Mouse (Mus musculus): ENCODE results near the gene Sp1. TPM values are rescaled to one million over a fixed set of nuclear protein-coding genes. Genes with fewer than 3 reads are reported as not detected.

Sp1 gene
- polyA plus RNA-seq, 1 experiment, result 51.9 TPM

- Histone ChIP-seq H3K27ac (ENCODE audit: insufficient read depth, low read length) (no peak overlapping the region), H3K4me1 (ENCODE audit: control insufficient read depth, insufficient read depth, low read length) (no peaks in the 10 kb centered on the region), H3K4me3 (ENCODE audit: insufficient read depth, low read length) (no peak overlapping the region)
- TF ChIP-seq CTCF (IDR thresholded peaks at IDR 0.05; ENCODE audit: borderline replicate concordance, insufficient read depth, low read length) (no peak), POLR2A (IDR thresholded peaks at IDR 0.05; ENCODE audit: low read depth, low read length) (no peak)
Measured at GRCm38 (mm10) chr15:102370727-102371126, 35.2 kb upstream of the Sp1 start.

GRCm38 (mm10) chr15:102376453-102377162 is 29.3 kb upstream of the Sp1 start:
- Histone ChIP-seq H3K4me1 (ENCODE audit: control insufficient read depth, insufficient read depth, low read length) (0 out of 2 replicates have a peak, but pooled peaks cover 6% of the 10 kb centered on the region), H3K27ac (ENCODE audit: insufficient read depth, low read length) (peak overlapping the region; percentile 92), H3K4me3 (ENCODE audit: insufficient read depth, low read length) (peak overlapping the region; percentile 38)
- TF ChIP-seq CTCF (IDR thresholded peaks at IDR 0.05; ENCODE audit: borderline replicate concordance, insufficient read depth, low read length) (no peak), POLR2A (IDR thresholded peaks at IDR 0.05; ENCODE audit: low read depth, low read length) (peak; percentile 83)

GRCm38 (mm10) chr15:102377163-102377543 is 28.8 kb upstream of the Sp1 start:
- peak overlapping the region; percentile 92 for H3K27ac ChIP-seq (ENCODE audit: insufficient read depth, low read length)
- peak overlapping the region; percentile 38 for H3K4me3 ChIP-seq (ENCODE audit: insufficient read depth, low read length)
- 0 out of 2 replicates have a peak, but pooled peaks have one; percentile 11 for TF ChIP-seq POLR2A (IDR thresholded peaks at IDR 0.05; ENCODE audit: low read depth, low read length)
- TF ChIP-seq CTCF (IDR thresholded peaks at IDR 0.05; ENCODE audit: borderline replicate concordance, insufficient read depth, low read length), result peak; percentile 83
- H3K4me1 ChIP-seq (ENCODE audit: control insufficient read depth, insufficient read depth, low read length), result 0 out of 2 replicates have a peak, but pooled peaks cover 6% of the 10 kb centered on the region

GRCm38 (mm10) chr15:102377810-102378262 is 28.1 kb upstream of the Sp1 start:
- 0 out of 2 replicates have a peak, but pooled peaks cover 6% of the 10 kb centered on the region for H3K4me1 ChIP-seq (ENCODE audit: control insufficient read depth, insufficient read depth, low read length)
- H3K4me3 ChIP-seq (ENCODE audit: insufficient read depth, low read length), result no peak overlapping the region
- no peak for TF ChIP-seq CTCF (IDR thresholded peaks at IDR 0.05; ENCODE audit: borderline replicate concordance, insufficient read depth, low read length)
- TF ChIP-seq POLR2A (IDR thresholded peaks at IDR 0.05; ENCODE audit: low read depth, low read length), result no peak
- peak overlapping the region; percentile 92 for H3K27ac ChIP-seq (ENCODE audit: insufficient read depth, low read length)

GRCm38 (mm10) chr15:102381575-102381974 is 24.4 kb upstream of the Sp1 start:
- Histone ChIP-seq H3K4me3 (ENCODE audit: insufficient read depth, low read length) (no peak overlapping the region), H3K27ac (ENCODE audit: insufficient read depth, low read length) (no peak overlapping the region), H3K4me1 (ENCODE audit: control insufficient read depth, insufficient read depth, low read length) (0 out of 2 replicates have a peak, but pooled peaks cover 6% of the 10 kb centered on the region)
- TF ChIP-seq CTCF (IDR thresholded peaks at IDR 0.05; ENCODE audit: borderline replicate concordance, insufficient read depth, low read length) (peak; percentile 95), POLR2A (IDR thresholded peaks at IDR 0.05; ENCODE audit: low read depth, low read length) (no peak)

GRCm38 (mm10) chr15:102383671-102384070 is 22.3 kb upstream of the Sp1 start:
- TF ChIP-seq CTCF (IDR thresholded peaks at IDR 0.05; ENCODE audit: borderline replicate concordance, insufficient read depth, low read length), result no peak
- no peak for TF ChIP-seq POLR2A (IDR thresholded peaks at IDR 0.05; ENCODE audit: low read depth, low read length)

GRCm38 (mm10) chr15:102386640-102387039 is 19.3 kb upstream of the Sp1 start:
- Histone ChIP-seq H3K4me1 (ENCODE audit: control insufficient read depth, insufficient read depth, low read length) (no peaks in the 10 kb centered on the region), H3K27ac (ENCODE audit: insufficient read depth, low read length) (no peak overlapping the region), H3K4me3 (ENCODE audit: insufficient read depth, low read length) (no peak overlapping the region)
- TF ChIP-seq CTCF (IDR thresholded peaks at IDR 0.05; ENCODE audit: borderline replicate concordance, insufficient read depth, low read length) (no peak), POLR2A (IDR thresholded peaks at IDR 0.05; ENCODE audit: low read depth, low read length) (no peak)

More at GRCm38 (mm10) chr15:102383671-102384070, 22.3 kb upstream of the Sp1 start:
- no peaks in the 10 kb centered on the region for H3K4me1 ChIP-seq (ENCODE audit: control insufficient read depth, insufficient read depth, low read length)
- H3K27ac ChIP-seq (ENCODE audit: insufficient read depth, low read length), result no peak overlapping the region
- no peak overlapping the region for H3K4me3 ChIP-seq (ENCODE audit: insufficient read depth, low read length)

- no peak overlapping the region for H3K4me3 ChIP-seq (ENCODE audit: insufficient read depth, low read length)
- H3K27ac ChIP-seq (ENCODE audit: insufficient read depth, low read length), result no peak overlapping the region
- TF ChIP-seq POLR2A (IDR thresholded peaks at IDR 0.05; ENCODE audit: low read depth, low read length) (no peak), CTCF (IDR thresholded peaks at IDR 0.05; ENCODE audit: borderline replicate concordance, insufficient read depth, low read length) (no peak)
- H3K4me1 ChIP-seq (ENCODE audit: control insufficient read depth, insufficient read depth, low read length), result no peaks in the 10 kb centered on the region; the same call in 1 of the 2 replicates
Measured at GRCm38 (mm10) chr15:102388942-102389341, 17.0 kb upstream of the Sp1 start.

- H3K4me3 ChIP-seq (ENCODE audit: insufficient read depth, low read length), result no peak overlapping the region
- H3K27ac ChIP-seq (ENCODE audit: insufficient read depth, low read length), result no peak overlapping the region
- TF ChIP-seq POLR2A (IDR thresholded peaks at IDR 0.05; ENCODE audit: low read depth, low read length) (no peak), CTCF (IDR thresholded peaks at IDR 0.05; ENCODE audit: borderline replicate concordance, insufficient read depth, low read length) (no peak)
- peaks cover 7% of the 10 kb centered on the region for H3K4me1 ChIP-seq (ENCODE audit: control insufficient read depth, insufficient read depth, low read length)
Measured at GRCm38 (mm10) chr15:102392520-102392919, 13.4 kb upstream of the Sp1 start.

- Histone ChIP-seq H3K27ac (ENCODE audit: insufficient read depth, low read length) (no peak overlapping the region), H3K4me3 (ENCODE audit: insufficient read depth, low read length) (no peak overlapping the region), H3K4me1 (ENCODE audit: control insufficient read depth, insufficient read depth, low read length) (peaks cover 7% of the 10 kb centered on the region)
- TF ChIP-seq CTCF (IDR thresholded peaks at IDR 0.05; ENCODE audit: borderline replicate concordance, insufficient read depth, low read length) (no peak), POLR2A (IDR thresholded peaks at IDR 0.05; ENCODE audit: low read depth, low read length) (no peak)
Measured at GRCm38 (mm10) chr15:102393584-102394014, 12.3 kb upstream of the Sp1 start.
